Mouse (Mus musculus) MEL (cell line): ENCODE measurements around the gene Tmem39b. TPM values are rescaled to one million over a fixed set of nuclear protein-coding genes. Genes with fewer than 3 reads are reported as not detected.

Source experiments
- DNase-seq: peaks from one replicate; pipeline ENCODE4 v3.0.0; 2011; ENCODE audit warnings: low read depth, low spot score
- H3K27ac ChIP-seq: 2 replicates; pipeline ENCODE4 v1.5.1; 2012; ENCODE audit warnings: low read depth, mild to moderate bottlenecking, control low read depth, low read length, moderate library complexity; ENCODE audit not compliant: control insufficient read depth
- H3K27me3 ChIP-seq, 2 experiments: fragments of 150-350 bp in 1 of 2; sonication (generic) in 1 of 2; 2 replicates each; pipeline ENCODE4 v1.6.1; 2012; ENCODE audit warnings: low read length in 2 of 2, mild to moderate bottlenecking in 2 of 2, improper control_type of control experiment in 1 of 2, moderate library complexity in 1 of 2; ENCODE audit not compliant: insufficient read depth in 2 of 2, control insufficient read depth in 1 of 2
- H3K36me3 ChIP-seq, 2 experiments: 2 replicates each; pipeline ENCODE4 v1.6.1; 2012 to 2014; ENCODE audit warnings: low read length in 2 of 2, improper control_type of control experiment in 1 of 2, inconsistent platforms in 1 of 2, mild to moderate bottlenecking in 1 of 2; ENCODE audit not compliant: insufficient read depth in 2 of 2, control insufficient read depth in 1 of 2
- H3K4me1 ChIP-seq, 2 experiments: fragments of 150-350 bp in 1 of 2; sonication (generic) in 1 of 2; 2 replicates each; pipeline ENCODE4 v1.6.1; 2012; ENCODE audit warnings: low read length in 2 of 2, improper control_type of control experiment in 1 of 2, mild to moderate bottlenecking in 1 of 2; ENCODE audit not compliant: insufficient read depth in 2 of 2, control insufficient read depth in 1 of 2
- H3K4me3 ChIP-seq, 2 experiments: fragments of 150-350 bp in 1 of 2; sonication (generic) in 1 of 2; 2 replicates each; pipeline ENCODE4 v1.5.1; 2012; ENCODE audit warnings: low read depth in 2 of 2, low read length in 2 of 2, mild to moderate bottlenecking in 2 of 2, moderate library complexity in 2 of 2, control low read depth in 1 of 2, improper control_type of control experiment in 1 of 2; ENCODE audit not compliant: control insufficient read depth in 1 of 2, insufficient read depth in 1 of 2
- H3K79me2 ChIP-seq: 2 replicates; pipeline ENCODE4 v1.6.1; 2012; ENCODE audit warnings: mild to moderate bottlenecking, low read length, moderate library complexity; ENCODE audit not compliant: control insufficient read depth, poor library complexity, insufficient read depth
- H3K9ac ChIP-seq: 2 replicates; pipeline ENCODE4 v1.6.1; 2012; ENCODE audit warnings: low read depth, mild to moderate bottlenecking, control low read depth, low read length, moderate library complexity; ENCODE audit not compliant: control insufficient read depth, poor library complexity, severe bottlenecking
- H3K9me3 ChIP-seq: fragments of 150-350 bp; sonication (generic); replicated peaks from 2 replicates; pipeline ENCODE4 v1.6.1; 2012; ENCODE audit warnings: mild to moderate bottlenecking, low read length, improper control_type of control experiment, moderate library complexity; ENCODE audit not compliant: insufficient read depth
- CTCF ChIP-seq, 3 experiments: IDR thresholded peaks in 2 of 3; conservative IDR thresholded peaks in 1 of 3; 2 replicates each; pipeline ENCODE4 v1.5.1; 2011 to 2012; ENCODE audit warnings: low read length in 3 of 3, low read depth in 2 of 3, mild to moderate bottlenecking in 2 of 3, improper control_type of control experiment in 1 of 3, inconsistent platforms in 1 of 3, mixed read lengths in 1 of 3, moderate library complexity in 1 of 3; ENCODE audit not compliant: control insufficient read depth in 1 of 3, insufficient read depth in 1 of 3, poor library complexity in 1 of 3, severe bottlenecking in 1 of 3
- E2F4 ChIP-seq: IDR thresholded peaks from 2 replicates; pipeline ENCODE4 v1.6.1; 2011; ENCODE audit warnings: low read depth, low read length, improper control_type of control experiment, borderline replicate concordance
- ELF1 ChIP-seq: IDR thresholded peaks from 2 replicates; pipeline ENCODE4 v1.6.1; 2014; ENCODE audit warnings: low read depth, mild to moderate bottlenecking, inconsistent platforms, low read length, improper control_type of control experiment, moderate library complexity
- EP300 ChIP-seq, 2 experiments: IDR thresholded peaks; 2 replicates each; pipeline ENCODE4 v1.6.1; 2011; ENCODE audit warnings: improper control_type of control experiment in 2 of 2, low read length in 2 of 2, low read depth in 1 of 2, mild to moderate bottlenecking in 1 of 2
- HCFC1 ChIP-seq: IDR thresholded peaks from 2 replicates; pipeline ENCODE4 v1.6.1; 2012; ENCODE audit warnings: low read depth, mild to moderate bottlenecking, inconsistent platforms, low read length, improper control_type of control experiment, moderate library complexity
- KAT2A ChIP-seq: conservative IDR thresholded peaks from 2 replicates; pipeline ENCODE4 v1.6.1; 2012; ENCODE audit warnings: low read depth, low read length, improper control_type of control experiment, inconsistent platforms
- MAX ChIP-seq: IDR thresholded peaks from 2 replicates; pipeline ENCODE4 v1.6.1; 2011; ENCODE audit warnings: low read length, improper control_type of control experiment
- MAZ ChIP-seq: IDR thresholded peaks from 2 replicates; pipeline ENCODE4 v1.6.1; 2012; ENCODE audit warnings: low read depth, mild to moderate bottlenecking, inconsistent platforms, low read length, improper control_type of control experiment
- MXI1 ChIP-seq: IDR thresholded peaks from 2 replicates; pipeline ENCODE4 v1.6.1; 2011; ENCODE audit warnings: mild to moderate bottlenecking, low read depth, low read length, improper control_type of control experiment
- MYB ChIP-seq: IDR thresholded peaks from 2 replicates; pipeline ENCODE4 v1.6.1; 2011; ENCODE audit warnings: mild to moderate bottlenecking, low read depth, low read length, improper control_type of control experiment
- MYC ChIP-seq: IDR thresholded peaks from 2 replicates; pipeline ENCODE4 v1.6.1; 2011; ENCODE audit warnings: low read depth, mild to moderate bottlenecking, low read length, improper control_type of control experiment, moderate library complexity
- NRF1 ChIP-seq: IDR thresholded peaks from 2 replicates; pipeline ENCODE4 v1.6.1; 2014; ENCODE audit warnings: low read depth, mild to moderate bottlenecking, inconsistent platforms, low read length, improper control_type of control experiment, moderate library complexity; ENCODE audit not compliant: poor library complexity, insufficient read depth, severe bottlenecking
- POLR2A ChIP-seq, 2 experiments: IDR thresholded peaks; 2 replicates each; pipeline ENCODE4 v1.6.1; 2011 to 2012; ENCODE audit warnings: low read length in 2 of 2, mild to moderate bottlenecking in 2 of 2, control low read depth in 1 of 2, improper control_type of control experiment in 1 of 2, low read depth in 1 of 2, moderate library complexity in 1 of 2; ENCODE audit not compliant: control insufficient read depth in 1 of 2, insufficient read depth in 1 of 2, poor library complexity in 1 of 2
- POLR2AphosphoS2 ChIP-seq: IDR thresholded peaks from 2 replicates; pipeline ENCODE4 v1.6.1; 2011; ENCODE audit warnings: low read length, improper control_type of control experiment
- POLR2AphosphoS5 ChIP-seq: IDR thresholded peaks from 2 replicates; pipeline ENCODE4 v1.6.1; 2012; ENCODE audit warnings: low read depth, borderline replicate concordance, mild to moderate bottlenecking, inconsistent platforms, low read length, moderate library complexity, mixed read lengths
- RAD21 ChIP-seq: IDR thresholded peaks from 2 replicates; pipeline ENCODE4 v1.6.1; 2011; ENCODE audit warnings: mild to moderate bottlenecking, low read depth, low read length, improper control_type of control experiment
- SIN3A ChIP-seq: IDR thresholded peaks from 2 replicates; pipeline ENCODE4 v1.6.1; 2012; ENCODE audit warnings: low read length, improper control_type of control experiment, inconsistent platforms
- TCF12 ChIP-seq: IDR thresholded peaks from 2 replicates; pipeline ENCODE4 v1.6.1; 2014; ENCODE audit warnings: low read depth, mild to moderate bottlenecking, inconsistent platforms, low read length, improper control_type of control experiment, moderate library complexity
- UBTF ChIP-seq: IDR thresholded peaks from 2 replicates; pipeline ENCODE4 v1.6.1; 2012; ENCODE audit warnings: low read depth, mild to moderate bottlenecking, inconsistent platforms, low read length, improper control_type of control experiment, moderate library complexity, borderline replicate concordance; ENCODE audit not compliant: insufficient read depth
- USF1 ChIP-seq: IDR thresholded peaks from 2 replicates; pipeline ENCODE4 v1.6.1; 2014; ENCODE audit warnings: low read depth, mild to moderate bottlenecking, inconsistent platforms, low read length, improper control_type of control experiment, moderate library complexity
- ZNF384 ChIP-seq: IDR thresholded peaks from 2 replicates; pipeline ENCODE4 v1.6.1; 2012; ENCODE audit warnings: low read depth, mild to moderate bottlenecking, inconsistent platforms, low read length, improper control_type of control experiment
- polyA plus RNA-seq, 2 experiments: library from polyadenylated mRNA; stranded (reverse) in 1 of 2; unstranded in 1 of 2; fragments of >175 nt in 1 of 2; fragments of >200 nt in 1 of 2; gene quantifications; 2 replicates each; pipeline versions ENCODE4 v1.2.1 to v1.2.4; 2012; ENCODE audit warnings: low replicate concordance in 2 of 2, low read depth in 1 of 2; ENCODE audit not compliant: insufficient read length in 2 of 2, insufficient read depth in 1 of 2, missing spikeins in 1 of 2
- total RNA-seq: library from RNA; depleted of rRNA; stranded (reverse); fragments of 300-350 nt; gene quantifications from 2 replicates; pipeline ENCODE4 v1.2.3, GENCODE M21; 2012

Tmem39b gene
- total and polyA plus RNA-seq, 3 experiments: 12.2 to 81.0 (median 55.2) TPM

GRCm38 (mm10) chr4:129645204-129645603 lies 51.4 kb downstream of the Tmem39b start:
- no peak overlapping the region for H3K9ac ChIP-seq
- H3K36me3 ChIP-seq: peaks cover 0 to 4% of the 10 kb centered on the region in 2 experiments; a peak in 2 of 4 replicates
- TF ChIP-seq POLR2A (IDR thresholded peaks at IDR 0.05; ENCODE audit: control insufficient read depth in 1 of 2, insufficient read depth in 1 of 2, low read depth in 1 of 2, low read length in 2 of 2, poor library complexity in 1 of 2): no peak; a peak in 1 of 4 replicates
- no peak for TF ChIP-seq CTCF (IDR thresholded peaks at IDR 0.05 in 2 of 3, conservative IDR thresholded peaks at IDR 0.05 in 1 of 3; ENCODE audit: control insufficient read depth in 1 of 3, insufficient read depth in 1 of 3, low read depth in 2 of 3, low read length in 3 of 3, poor library complexity in 1 of 3, severe bottlenecking in 1 of 3)
- no peak for TF ChIP-seq NRF1
- TF ChIP-seq HCFC1: no peak
- TF ChIP-seq ELF1: no peak
- TF ChIP-seq MYC: no peak
- no peak for TF ChIP-seq MXI1
- no peak for TF ChIP-seq EP300 (IDR thresholded peaks at IDR 0.05; ENCODE audit: low read depth in 1 of 2, low read length in 2 of 2)
- no peak for TF ChIP-seq KAT2A
- no peak for TF ChIP-seq MYB
- no peak for TF ChIP-seq ZNF384
- no peak for TF ChIP-seq USF1
- TF ChIP-seq MAX: no peak
- TF ChIP-seq SIN3A: no peak
- H3K4me1 ChIP-seq: peaks cover 0 to 3% of the 10 kb centered on the region in 2 experiments; a peak in 1 of 4 replicates
- H3K27ac ChIP-seq: no peak overlapping the region
- H3K79me2 ChIP-seq: peaks cover 4% of the 10 kb centered on the region
- H3K9me3 ChIP-seq: no peaks in the 10 kb centered on the region
- no peak overlapping the region for H3K4me3 ChIP-seq
- no peaks in the 10 kb centered on the region for H3K27me3 ChIP-seq
- no peak for DNase-seq

GRCm38 (mm10) chr4:129641756-129642155 lies 54.9 kb downstream of the Tmem39b start:
- DNase-seq: peak; percentile 39
- Histone ChIP-seq H3K9me3 (no peaks in the 10 kb centered on the region), H3K27ac (peak overlapping the region; percentile 21; the same call in 1 of the 2 replicates), H3K36me3 (peaks cover 5 to 11% of the 10 kb centered on the region in 2 experiments; a peak in 3 of 4 replicates), H3K9ac (peak overlapping the region; percentile 66), H3K4me1 (peaks cover 0 to 20% of the 10 kb centered on the region in 2 experiments; a peak in 2 of 4 replicates), H3K79me2 (peaks cover 20% of the 10 kb centered on the region), H3K4me3 (peak overlapping the region; percentile 40 to 49), H3K27me3 (no peaks in the 10 kb centered on the region)
- no peak for TF ChIP-seq E2F4
- no peak for TF ChIP-seq USF1
- no peak for TF ChIP-seq RAD21
- TF ChIP-seq SIN3A: no peak
- TF ChIP-seq MAZ: no peak
- TF ChIP-seq NRF1: no peak
- no peak for TF ChIP-seq POLR2AphosphoS5
- TF ChIP-seq POLR2AphosphoS2: no peak
- TF ChIP-seq TCF12: no peak
- no peak for TF ChIP-seq UBTF
